Mouse (Mus musculus): Measurements from ENCODE around the gene Map3k9. TPM values are rescaled to one million over a fixed set of nuclear protein-coding genes. Genes with fewer than 3 reads are reported as not detected.

The Map3k9 gene
- polyA plus RNA-seq (2014; fragmentation: Nextera tagmentation; extraction: Ambion mirVana) = 1.9 and 2.2 TPM in 2 replicates

DNA sequence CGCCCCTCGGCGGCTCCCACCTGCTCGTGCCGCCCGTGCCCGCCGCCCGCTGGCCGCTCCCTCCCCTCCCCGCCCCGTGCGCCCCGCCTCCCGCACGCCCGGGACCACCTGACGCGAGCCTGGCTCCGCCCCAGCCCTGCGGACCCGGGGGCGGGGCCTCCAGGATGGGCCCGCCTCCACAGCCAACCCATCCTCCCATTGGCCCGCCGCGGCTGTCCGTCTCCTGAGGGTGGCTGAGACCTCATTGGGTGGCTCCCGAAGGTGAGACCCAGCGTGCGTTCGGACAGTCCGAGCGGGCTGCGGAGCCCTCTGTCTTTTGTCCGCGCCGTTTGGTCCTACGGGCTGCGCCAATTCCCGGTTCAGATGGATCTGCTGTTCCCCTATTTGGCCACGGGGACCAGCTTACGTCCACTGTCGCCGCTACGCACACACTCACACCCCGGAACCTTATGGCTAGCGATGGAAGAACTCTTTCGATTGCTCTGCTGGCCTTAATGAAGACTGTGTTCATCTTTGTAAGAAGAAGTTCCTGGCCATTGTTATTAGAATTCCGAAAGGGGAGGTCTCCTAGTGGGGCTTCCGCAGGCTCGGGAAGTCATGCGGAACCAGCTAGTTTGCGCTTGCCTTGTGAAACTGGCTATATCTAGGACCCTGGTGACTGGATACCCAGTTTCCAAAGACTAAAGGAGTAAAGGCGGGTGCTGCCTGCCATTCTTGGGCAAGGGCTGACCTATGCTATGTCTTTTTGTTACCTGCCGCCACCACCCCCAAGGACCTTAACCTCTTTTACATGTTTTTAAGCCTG lies at the start of gene Map3k9:
Gene Map3k9 (minus strand): TSS at position 71 of the 805 bp plus-strand sequence.
- no peaks in the 10 kb centered on the region for H3K9me3 ChIP-seq (ENCODE audit: control insufficient read depth, low read length)
- H3K4me2 ChIP-seq = peak within 1 kb of the TSS; percentile 65
- DNase-seq (ENCODE audit: low spot score, missing footprints) (peak; percentile 99), ATAC-seq (ENCODE audit: low FRiP score) (peak; percentile 98)
- peak within 1 kb of the TSS; percentile 55 for H3K4me3 ChIP-seq (ENCODE audit: low read depth, low read length)
- H3K9ac ChIP-seq (ENCODE audit: low read length) = peak within 1 kb of the TSS; percentile 66
- peaks cover 14% of the 10 kb centered on the region; the same call in 1 of the 2 replicates for H3K27me3 ChIP-seq (ENCODE audit: control insufficient read depth, insufficient read depth, low read length)
- H3K4me1 ChIP-seq (ENCODE audit: control insufficient read depth, insufficient read depth, low read length) = peaks cover 4% of the 10 kb centered on the region; the same call in 1 of the 2 replicates
- H3K27ac ChIP-seq (ENCODE audit: low read depth, low read length) = peak within 1 kb of the TSS; percentile 40; the same call in 1 of the 2 replicates
- H3K36me3 ChIP-seq (ENCODE audit: control insufficient read depth, insufficient read depth, low read length) = no peaks in the 10 kb centered on the region
- under 1% methylated on average over 44 of the region's 56 CpGs for WGBS

DNA sequence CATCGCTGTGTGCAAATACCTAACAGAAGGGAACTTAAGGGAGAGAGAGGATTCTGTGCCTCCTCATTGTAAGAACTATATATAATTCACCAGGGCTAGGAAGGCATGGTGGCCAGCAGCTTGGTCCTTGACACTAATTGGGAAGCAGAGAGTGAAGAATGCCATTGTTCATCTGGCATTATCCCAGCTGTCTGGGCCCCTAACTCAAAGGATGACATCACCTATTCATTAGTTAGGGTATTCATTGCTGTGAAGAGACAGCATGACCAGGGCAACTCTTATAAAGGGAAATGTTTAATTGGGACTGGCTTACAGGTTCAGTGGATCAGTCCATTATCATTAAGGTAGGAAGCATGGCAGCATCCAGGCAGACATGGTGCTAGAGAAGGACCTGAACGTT lies 47.4 kb upstream of the Map3k9 start:
- no peak for ATAC-seq (ENCODE audit: low FRiP score)
- no peaks in the 10 kb centered on the region for H3K4me1 ChIP-seq (ENCODE audit: control insufficient read depth, insufficient read depth, low read length)
- H3K27me3 ChIP-seq (ENCODE audit: control insufficient read depth, insufficient read depth, low read length) = no peaks in the 10 kb centered on the region
- WGBS = 84% methylated on average over 2 of the region's 2 CpGs
- no peaks in the 10 kb centered on the region for H3K9me3 ChIP-seq (ENCODE audit: control insufficient read depth, low read length)
- H3K4me3 ChIP-seq (ENCODE audit: low read depth, low read length) = no peak overlapping the region
- H3K9ac ChIP-seq (ENCODE audit: low read length) = no peak overlapping the region
- no peak overlapping the region for H3K4me2 ChIP-seq
- no peaks in the 10 kb centered on the region for H3K36me3 ChIP-seq (ENCODE audit: control insufficient read depth, insufficient read depth, low read length)
- no peak for DNase-seq (ENCODE audit: low spot score, missing footprints)
- no peak overlapping the region for H3K27ac ChIP-seq (ENCODE audit: low read depth, low read length)

DNA sequence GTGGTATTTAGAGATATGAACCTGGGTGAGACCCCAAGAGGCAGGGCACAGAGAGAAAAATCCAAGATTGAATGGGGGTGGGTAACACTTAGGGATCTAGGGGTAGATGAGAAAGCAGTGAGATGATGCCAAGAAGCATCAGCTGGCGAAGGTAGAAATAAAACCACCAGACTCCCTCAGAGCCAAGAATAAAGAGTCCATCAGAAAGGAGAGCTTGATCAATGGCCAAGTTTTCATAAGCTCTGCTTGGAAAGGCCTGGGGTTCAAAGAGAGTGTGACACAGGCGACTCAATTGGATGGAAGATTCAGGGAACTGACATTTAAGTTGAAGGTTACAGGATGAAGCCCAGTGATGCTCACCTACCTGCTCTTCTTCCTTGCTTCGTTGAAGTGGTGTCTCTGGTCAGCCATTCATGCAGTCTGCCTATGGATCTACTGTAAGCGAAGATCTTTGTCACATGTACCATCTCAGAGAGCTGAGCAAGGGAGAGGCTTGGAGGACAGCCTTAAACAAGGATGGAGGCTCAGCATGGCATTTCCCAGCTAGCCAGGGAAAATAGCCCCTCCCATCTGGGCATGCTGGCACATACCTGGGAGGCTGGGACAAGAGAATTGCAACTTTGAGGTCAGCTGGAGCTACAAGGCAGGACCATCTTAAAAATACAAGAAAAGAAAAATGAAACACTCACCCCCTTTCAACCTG lies 42.0 kb upstream of the Map3k9 start:
- ATAC-seq (ENCODE audit: low FRiP score) (no peak), DNase-seq (ENCODE audit: low spot score, missing footprints) (no peak)
- 83% methylated on average over 4 of the region's 4 CpGs for WGBS
- Histone ChIP-seq H3K27ac (ENCODE audit: low read depth, low read length) (no peak overlapping the region), H3K36me3 (ENCODE audit: control insufficient read depth, insufficient read depth, low read length) (no peaks in the 10 kb centered on the region), H3K27me3 (ENCODE audit: control insufficient read depth, insufficient read depth, low read length) (no peaks in the 10 kb centered on the region), H3K4me3 (ENCODE audit: low read depth, low read length) (no peak overlapping the region), H3K9ac (ENCODE audit: low read length) (no peak overlapping the region), H3K4me1 (ENCODE audit: control insufficient read depth, insufficient read depth, low read length) (no peaks in the 10 kb centered on the region), H3K4me2 (no peak overlapping the region), H3K9me3 (ENCODE audit: control insufficient read depth, low read length) (no peaks in the 10 kb centered on the region)

DNA sequence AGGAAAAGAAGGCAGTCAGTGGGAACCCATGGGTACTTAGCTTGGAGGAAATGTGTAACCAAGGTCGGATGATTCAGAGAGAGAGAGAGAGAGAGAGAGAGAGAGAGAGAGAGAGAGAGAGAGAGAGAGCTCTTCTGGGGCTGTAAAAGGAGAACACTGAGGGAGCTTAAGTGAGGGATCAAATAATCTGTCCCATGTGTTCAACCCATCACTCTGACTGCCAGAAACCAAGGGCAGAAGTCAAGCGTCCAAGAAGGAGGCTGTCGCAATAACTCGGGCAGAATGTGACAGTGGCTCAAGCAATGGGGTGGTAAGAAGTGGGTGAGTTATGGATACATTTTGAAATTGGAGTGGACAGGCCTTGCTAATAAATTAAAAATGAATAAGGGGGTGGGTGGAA lies 41.2 kb upstream of the Map3k9 start:
- H3K36me3 ChIP-seq (ENCODE audit: control insufficient read depth, insufficient read depth, low read length) = no peaks in the 10 kb centered on the region
- H3K4me2 ChIP-seq = no peak overlapping the region
- H3K27ac ChIP-seq (ENCODE audit: low read depth, low read length) = no peak overlapping the region
- H3K4me3 ChIP-seq (ENCODE audit: low read depth, low read length) = no peak overlapping the region
- DNase-seq (ENCODE audit: low spot score, missing footprints) (no peak), ATAC-seq (ENCODE audit: low FRiP score) (no peak)
- H3K4me1 ChIP-seq (ENCODE audit: control insufficient read depth, insufficient read depth, low read length) = no peaks in the 10 kb centered on the region
- H3K27me3 ChIP-seq (ENCODE audit: control insufficient read depth, insufficient read depth, low read length) = no peaks in the 10 kb centered on the region
- WGBS = 92% methylated on average over 4 of the region's 4 CpGs
- no peak overlapping the region for H3K9ac ChIP-seq (ENCODE audit: low read length)
- H3K9me3 ChIP-seq (ENCODE audit: control insufficient read depth, low read length) = no peaks in the 10 kb centered on the region

DNA sequence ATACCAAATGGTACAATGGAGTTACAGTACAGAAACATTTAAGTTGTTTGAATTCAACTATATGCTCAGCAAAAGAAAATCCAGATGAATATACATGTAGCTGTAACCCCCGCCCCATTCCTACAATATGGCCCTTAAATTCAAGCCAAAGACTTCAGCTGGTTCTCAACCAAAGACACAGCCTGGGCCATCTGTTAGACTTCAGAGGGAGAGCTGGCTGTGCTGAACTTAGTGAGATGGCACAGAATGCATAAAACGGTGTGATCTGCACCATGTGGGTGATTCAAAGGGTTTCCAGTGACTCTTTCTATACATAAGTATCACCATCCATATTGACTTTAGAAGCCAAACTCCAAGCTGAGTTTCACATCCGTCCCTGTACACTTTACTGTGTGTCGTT lies 39.7 kb upstream of the Map3k9 start:
- Histone ChIP-seq H3K36me3 (ENCODE audit: control insufficient read depth, insufficient read depth, low read length) (no peaks in the 10 kb centered on the region), H3K4me3 (ENCODE audit: low read depth, low read length) (no peak overlapping the region), H3K4me1 (ENCODE audit: control insufficient read depth, insufficient read depth, low read length) (peaks cover 5% of the 10 kb centered on the region; the same call in 1 of the 2 replicates), H3K9ac (ENCODE audit: low read length) (no peak overlapping the region), H3K9me3 (ENCODE audit: control insufficient read depth, low read length) (no peaks in the 10 kb centered on the region), H3K4me2 (no peak overlapping the region), H3K27ac (ENCODE audit: low read depth, low read length) (no peak overlapping the region), H3K27me3 (ENCODE audit: control insufficient read depth, insufficient read depth, low read length) (no peaks in the 10 kb centered on the region)
- ATAC-seq (ENCODE audit: low FRiP score) (no peak), DNase-seq (ENCODE audit: low spot score, missing footprints) (peak; percentile 19)
- 95% methylated on average over 4 of the region's 4 CpGs for WGBS

DNA sequence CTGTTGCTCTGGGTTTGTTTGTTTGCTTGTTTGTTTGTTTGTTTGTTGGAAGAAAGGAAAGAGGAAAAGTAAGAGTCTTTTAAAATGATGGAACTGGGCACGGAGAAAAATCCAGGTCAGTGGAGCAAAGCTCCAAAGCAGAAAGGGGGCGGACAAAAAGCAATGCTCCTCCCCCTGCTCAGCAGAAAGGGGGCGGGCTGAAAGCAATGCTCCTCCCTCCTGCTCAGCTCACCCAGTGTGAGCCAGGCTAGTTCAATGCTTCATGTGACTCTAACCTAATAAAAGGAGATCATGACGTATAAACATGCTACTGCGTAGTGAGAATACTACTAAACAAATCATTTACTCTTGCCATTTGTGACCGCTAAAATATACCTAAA lies 36.1 kb upstream of the Map3k9 start:
- WGBS = 32% methylated on average over 6 of the region's 6 CpGs
- Histone ChIP-seq H3K27ac (ENCODE audit: low read depth, low read length) (0 out of 2 replicates have a peak overlapping the region, but pooled peaks have one; percentile 54), H3K4me3 (ENCODE audit: low read depth, low read length) (no peak overlapping the region), H3K4me2 (peak overlapping the region; percentile 34), H3K4me1 (ENCODE audit: control insufficient read depth, insufficient read depth, low read length) (peaks cover 5% of the 10 kb centered on the region; the same call in 1 of the 2 replicates), H3K9me3 (ENCODE audit: control insufficient read depth, low read length) (no peaks in the 10 kb centered on the region), H3K36me3 (ENCODE audit: control insufficient read depth, insufficient read depth, low read length) (no peaks in the 10 kb centered on the region), H3K27me3 (ENCODE audit: control insufficient read depth, insufficient read depth, low read length) (no peaks in the 10 kb centered on the region), H3K9ac (ENCODE audit: low read length) (no peak overlapping the region)
- ATAC-seq (ENCODE audit: low FRiP score) (peak; percentile 79; the same call in 1 of the 2 replicates), DNase-seq (ENCODE audit: low spot score, missing footprints) (peak; percentile 90)

DNA sequence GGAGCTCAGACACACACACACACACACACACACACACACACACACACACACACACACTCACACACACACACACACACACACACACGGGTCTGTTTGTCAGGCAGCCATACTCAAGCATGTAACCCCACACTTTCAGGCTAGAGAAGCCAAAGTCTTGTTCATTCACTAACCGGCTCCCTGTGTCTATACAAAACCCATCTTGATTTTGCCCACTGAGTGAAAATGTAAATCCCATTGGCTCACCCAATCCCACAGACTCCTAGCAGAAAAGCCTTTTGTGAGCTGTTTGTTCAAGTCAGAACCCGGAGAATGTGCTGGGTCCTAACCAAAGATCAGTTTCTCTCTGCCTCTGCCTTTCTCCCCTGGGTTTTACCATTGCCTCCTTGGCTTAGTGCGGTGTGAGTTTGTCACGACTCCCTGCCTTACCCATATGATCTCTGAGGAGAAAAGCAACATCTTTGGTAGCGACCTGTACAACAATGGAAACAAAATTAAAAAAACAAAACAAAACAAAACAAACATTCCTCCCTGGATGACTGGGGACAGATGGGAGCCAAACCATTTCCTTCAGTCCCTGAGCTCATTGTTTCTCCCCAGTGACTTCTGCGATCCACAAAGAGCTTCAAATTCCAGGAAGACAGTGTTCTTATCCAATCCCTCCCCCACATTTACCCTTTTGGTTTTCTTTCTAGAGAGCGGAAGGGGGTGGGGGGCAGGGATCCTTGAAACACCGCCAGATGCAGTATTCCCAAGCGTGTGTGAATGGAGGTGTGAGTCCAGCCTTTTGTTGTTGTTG lies 35.6 kb upstream of the Map3k9 start:
- H3K27me3 ChIP-seq (ENCODE audit: control insufficient read depth, insufficient read depth, low read length) = no peaks in the 10 kb centered on the region
- ATAC-seq (ENCODE audit: low FRiP score) = peak; percentile 76
- peaks cover 5% of the 10 kb centered on the region; the same call in 1 of the 2 replicates for H3K4me1 ChIP-seq (ENCODE audit: control insufficient read depth, insufficient read depth, low read length)
- H3K27ac ChIP-seq (ENCODE audit: low read depth, low read length) = peak overlapping the region; percentile 54
- H3K36me3 ChIP-seq (ENCODE audit: control insufficient read depth, insufficient read depth, low read length) = no peaks in the 10 kb centered on the region
- WGBS = 5% methylated on average over 10 of the region's 10 CpGs
- H3K4me2 ChIP-seq = peak overlapping the region; percentile 34
- peak overlapping the region; percentile 46 for H3K9ac ChIP-seq (ENCODE audit: low read length)
- H3K4me3 ChIP-seq (ENCODE audit: low read depth, low read length) = no peak overlapping the region
- no peaks in the 10 kb centered on the region for H3K9me3 ChIP-seq (ENCODE audit: control insufficient read depth, low read length)
- DNase-seq (ENCODE audit: low spot score, missing footprints) = peak; percentile 93

DNA sequence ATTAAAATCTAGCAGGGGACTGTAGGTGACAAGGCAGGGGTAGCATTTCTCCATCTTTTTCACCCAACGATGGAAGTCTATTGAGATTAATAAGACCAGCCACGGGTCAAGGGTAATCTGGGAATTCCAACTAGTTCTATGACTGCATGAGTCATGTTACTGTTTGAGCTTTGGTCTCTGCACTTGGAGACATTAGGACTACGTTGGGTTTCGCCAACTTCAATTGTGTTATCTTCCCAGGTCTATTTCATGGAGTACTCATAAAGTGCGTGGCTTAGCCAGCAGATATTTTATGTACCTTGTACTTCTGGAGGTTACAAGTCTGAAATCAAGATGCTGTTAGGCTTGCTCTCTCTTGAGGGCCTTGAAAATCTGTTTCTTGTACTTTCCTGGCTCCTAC lies 33.8 kb upstream of the Map3k9 start:
- H3K4me2 ChIP-seq = no peak overlapping the region
- DNase-seq (ENCODE audit: low spot score, missing footprints) = peak; percentile 44
- no peak for ATAC-seq (ENCODE audit: low FRiP score)
- H3K9ac ChIP-seq (ENCODE audit: low read length) = no peak overlapping the region
- H3K36me3 ChIP-seq (ENCODE audit: control insufficient read depth, insufficient read depth, low read length) = no peaks in the 10 kb centered on the region
- no peak overlapping the region for H3K4me3 ChIP-seq (ENCODE audit: low read depth, low read length)
- no peak overlapping the region for H3K27ac ChIP-seq (ENCODE audit: low read depth, low read length)
- H3K4me1 ChIP-seq (ENCODE audit: control insufficient read depth, insufficient read depth, low read length) = peaks cover 5% of the 10 kb centered on the region; the same call in 1 of the 2 replicates
- peaks cover under 1% of the 10 kb centered on the region; the same call in 1 of the 2 replicates for H3K27me3 ChIP-seq (ENCODE audit: control insufficient read depth, insufficient read depth, low read length)
- WGBS = 95% methylated on average over 5 of the region's 5 CpGs
- H3K9me3 ChIP-seq (ENCODE audit: control insufficient read depth, low read length) = no peaks in the 10 kb centered on the region

Data from midbrain, embryonic 11.5 days (tissue).